Mouse (Mus musculus): ENCODE measurements around the gene 1700030J22Rik. TPM values are rescaled to one million over a fixed set of nuclear protein-coding genes. Genes with fewer than 3 reads are reported as not detected.

The 1700030J22Rik gene
- polyA plus RNA-seq, 1 experiment from 2014 or later, result 2.0 TPM

- DNase-seq (ENCODE audit: low spot score), result no peak
- Histone ChIP-seq H3K36me3 (replicated peaks) (peaks cover 37% of the 10 kb centered on the region), H3K4me1 (peaks cover 18% of the 10 kb centered on the region), H3K27ac (replicated peaks) (peak overlapping the region; percentile 97), H3K9me3 (no peaks in the 10 kb centered on the region), H3K4me3 (peak overlapping the region; percentile 91), H3K27me3 (replicated peaks; ENCODE audit: low read depth, poor library complexity, severe bottlenecking) (no peaks in the 10 kb centered on the region)
- 36% methylated on average over 17 of the region's 17 CpGs for WGBS
These were observed 56.5 kb downstream of the 1700030J22Rik start for GRCm38 (mm10) chr8:116922060-116922757.

GRCm38 (mm10) chr8:116921337-116922059 is 57.3 kb downstream of the 1700030J22Rik start, which contains the start of the genes Cmc2 and Cenpn:
TSS of gene Cmc2 (minus strand) at chr8:116921455.
TSS of gene Cenpn (plus strand) at chr8:116921730.
- no peaks in the 10 kb centered on the region for H3K27me3 ChIP-seq (replicated peaks; ENCODE audit: low read depth, poor library complexity, severe bottlenecking)
- peaks cover 36% of the 10 kb centered on the region for H3K36me3 ChIP-seq (replicated peaks)
- peak within 1 kb of the TSS; percentile 91 for H3K4me3 ChIP-seq
- WGBS, result under 1% methylated on average over 57 of the region's 57 CpGs
- DNase-seq (ENCODE audit: low spot score), result peak; percentile 94
- peaks cover 18% of the 10 kb centered on the region for H3K4me1 ChIP-seq
- H3K9me3 ChIP-seq, result no peaks in the 10 kb centered on the region
- peak within 1 kb of the TSS; percentile 97 for H3K27ac ChIP-seq (replicated peaks)

- peaks cover 18% of the 10 kb centered on the region for H3K4me1 ChIP-seq
- DNase-seq (ENCODE audit: low spot score), result no peak
- under 1% methylated on average over 22 of the region's 22 CpGs for WGBS
These were observed 57.8 kb downstream of the 1700030J22Rik start for GRCm38 (mm10) chr8:116921005-116921336.

More at GRCm38 (mm10) chr8:116921005-116921336, 57.8 kb downstream of the 1700030J22Rik start:
- no peaks in the 10 kb centered on the region for H3K9me3 ChIP-seq
- peak overlapping the region; percentile 97 for H3K27ac ChIP-seq (replicated peaks)
- peaks cover 36% of the 10 kb centered on the region for H3K36me3 ChIP-seq (replicated peaks)
- H3K27me3 ChIP-seq (replicated peaks; ENCODE audit: low read depth, poor library complexity, severe bottlenecking), result no peaks in the 10 kb centered on the region
- H3K4me3 ChIP-seq, result peak overlapping the region; percentile 91

Other genes with a start within 250 kb of the 1700030J22Rik start
- 5.8 and 7.7 TPM in 2 replicates for gene Cdyl2, start 246.0 kb downstream of the 1700030J22Rik start, polyA plus RNA-seq (2016; fragmentation: Nextera tagmentation; extraction: Ambion mirVana)
- gene Cmc2, start 57.5 kb downstream of the 1700030J22Rik start, polyA plus RNA-seq (2016; fragmentation: Nextera tagmentation; extraction: Ambion mirVana), result 72.6 and 77.7 TPM in 2 replicates
- 61.7 and 62.1 TPM in 2 replicates for gene Cenpn, start 57.2 kb downstream of the 1700030J22Rik start, polyA plus RNA-seq (2016; fragmentation: Nextera tagmentation; extraction: Ambion mirVana)
- 12.4 and 13.0 TPM in 2 replicates for gene Atmin, start 35.6 kb downstream of the 1700030J22Rik start, polyA plus RNA-seq (2016; fragmentation: Nextera tagmentation; extraction: Ambion mirVana)
- gene Gcsh, start 14.6 kb upstream of the 1700030J22Rik start, polyA plus RNA-seq (2016; fragmentation: Nextera tagmentation; extraction: Ambion mirVana), result 183 and 189 TPM in 2 replicates
- not detected in 2 replicates for gene Pkd1l2, start 103.5 kb upstream of the 1700030J22Rik start, polyA plus RNA-seq (2016; fragmentation: Nextera tagmentation; extraction: Ambion mirVana)
- 0.22 and 0.33 TPM in 2 replicates for gene Bco1, start 116.9 kb upstream of the 1700030J22Rik start, polyA plus RNA-seq (2016; fragmentation: Nextera tagmentation; extraction: Ambion mirVana)
- 2.6 and 3.1 TPM in 2 replicates for gene Gan, start 179.2 kb upstream of the 1700030J22Rik start, polyA plus RNA-seq (2016; fragmentation: Nextera tagmentation; extraction: Ambion mirVana)

Measured in embryonic facial prominence, embryonic 10.5 days (tissue).